Mouse (Mus musculus) testis, adult 2 months (tissue): ENCODE measurements at regions not wholly inside any gene's neighbourhood (a gene's known extent, or its start where the extent isn't known, plus 50 kb on each side); places are given as distances from the start of the nearest gene placed in this dataset.

Source experiments
- CTCF ChIP-seq: fragments of 200-500 bp; IDR thresholded peaks from 2 replicates; pipeline ENCODE4 v1.5.1; 2012; ENCODE audit warnings: low read depth, mild to moderate bottlenecking, inconsistent platforms, low read length, moderate library complexity; ENCODE audit not compliant: control insufficient read depth, insufficient read depth, insufficient replicate concordance
- POLR2A ChIP-seq: fragments of 200-500 bp; IDR thresholded peaks from 2 replicates; pipeline ENCODE4 v1.6.1; 2012; ENCODE audit warnings: low read depth, mild to moderate bottlenecking, inconsistent platforms, low read length, moderate library complexity; ENCODE audit not compliant: control insufficient read depth

DNA sequence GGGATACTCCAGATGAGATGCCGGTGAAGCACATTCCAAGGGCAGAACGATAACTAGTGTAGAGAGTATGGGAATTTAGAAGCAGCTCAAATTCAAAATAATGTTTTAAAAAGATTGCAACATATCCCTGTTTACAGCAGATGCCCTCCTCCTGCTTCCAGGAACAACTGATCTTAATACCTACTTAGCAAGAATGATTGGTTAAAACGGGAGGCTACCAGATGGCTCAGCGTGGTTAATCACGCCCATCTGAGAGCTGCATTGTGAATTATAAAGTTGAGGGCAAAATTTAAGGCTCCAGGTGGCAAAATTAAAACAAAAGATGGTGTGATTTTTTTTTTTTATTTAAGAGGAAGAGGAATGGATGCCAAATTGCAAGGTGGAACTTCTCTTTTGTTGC is 324.6 kb downstream of the D3Ertd751e start:
- TF ChIP-seq POLR2A (no peak), CTCF (no peak)
